Mouse (Mus musculus): ENCODE measurements at regions not wholly inside any gene's neighbourhood (a gene's known extent, or its start where the extent isn't known, plus 50 kb on each side); places are given as distances from the start of the nearest gene placed in this dataset.
A peak's percentile ranks its signal among the peaks of the same experiment; 100 is the strongest.

DNA sequence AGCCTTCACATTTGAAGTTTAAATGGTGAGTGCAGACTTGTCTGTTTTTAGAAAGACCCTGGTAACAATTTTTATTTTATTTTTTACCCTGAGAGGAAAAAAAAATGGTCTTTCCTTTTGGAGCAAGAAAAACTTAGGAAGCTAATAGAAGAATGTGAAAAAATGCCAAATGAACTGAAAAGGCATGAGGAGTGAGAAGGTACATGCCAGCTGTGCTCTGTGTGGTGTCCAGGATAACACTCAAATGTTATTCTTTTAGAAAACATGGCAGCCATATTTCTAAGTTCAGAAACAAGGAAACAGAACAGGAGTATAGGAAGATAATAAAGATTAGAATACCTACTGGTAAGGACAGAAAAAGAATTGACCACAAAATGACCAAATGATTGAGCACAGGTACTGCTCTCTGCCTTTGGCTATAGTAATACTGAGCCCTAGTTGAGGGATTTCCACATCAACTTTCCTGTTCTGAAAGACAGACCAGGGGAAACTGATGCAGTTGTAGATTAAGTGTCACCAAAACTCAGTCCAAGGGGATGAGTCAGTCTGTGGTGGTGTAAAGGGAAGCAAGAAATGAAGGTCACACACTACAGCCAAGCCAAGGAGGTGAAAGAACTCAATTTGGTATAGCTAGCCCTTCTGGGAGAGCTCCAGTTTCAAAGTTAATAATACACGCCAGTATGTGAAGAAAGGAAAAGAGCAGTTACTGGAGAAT, 758.5 kb downstream of the Robo2 start:
- no peak for DNase-seq (ENCODE audit: low read depth, low spot score)

- peak; percentile 40 for DNase-seq (ENCODE audit: low read depth, low spot score)
Observed at GRCm38 (mm10) chr16:73647201-73647782, 764.3 kb downstream of the Robo2 start.

DNA sequence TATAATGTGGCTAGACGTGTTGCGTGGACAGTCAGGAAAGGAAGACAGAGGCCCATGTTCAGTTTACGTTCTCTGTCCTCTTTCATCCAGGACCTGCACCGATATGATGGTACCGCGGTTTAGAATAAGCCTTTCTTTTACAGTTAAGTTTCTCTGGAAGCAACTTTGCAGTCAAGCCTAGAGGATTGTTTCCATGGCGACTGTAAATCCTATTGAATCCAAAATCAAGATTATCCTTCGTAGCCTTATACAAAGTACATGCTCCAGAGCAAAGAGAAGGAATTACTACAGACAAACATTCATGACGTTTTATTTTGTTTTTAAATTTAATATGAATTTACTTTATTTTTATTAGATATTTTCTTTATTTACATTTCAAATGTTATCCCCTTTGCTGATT, 798.6 kb downstream of the Robo2 start:
- peak; percentile 10 for DNase-seq (ENCODE audit: low read depth, low spot score)

- no peak for DNase-seq (ENCODE audit: low read depth, low spot score)
Observed at GRCm38 (mm10) chr16:73591421-73591820, 820.2 kb downstream of the Robo2 start.

- no peak for DNase-seq (ENCODE audit: low read depth, low spot score)
Observed at GRCm38 (mm10) chr16:73561216-73561615, 850.4 kb downstream of the Robo2 start.

DNA sequence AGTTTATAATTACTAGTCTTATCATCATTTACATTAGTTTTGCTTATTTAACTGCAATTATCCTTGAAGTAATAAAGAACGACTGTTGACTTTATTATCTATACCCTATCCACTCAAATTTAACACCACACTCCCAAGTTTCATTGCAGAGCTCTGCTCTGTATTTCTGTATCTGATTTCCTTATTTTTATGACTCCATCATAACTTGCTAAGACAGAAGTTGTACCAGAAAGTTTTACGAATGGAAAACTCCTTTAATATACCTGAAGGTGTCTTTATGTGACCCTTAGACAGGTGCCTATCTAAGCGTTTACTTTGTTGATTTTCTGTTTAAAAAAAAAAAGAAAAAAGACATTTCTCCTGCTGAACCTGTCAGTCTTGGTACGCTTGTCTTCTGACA, 854.7 kb downstream of the Robo2 start:
- DNase-seq (ENCODE audit: low read depth, low spot score) = no peak

DNA sequence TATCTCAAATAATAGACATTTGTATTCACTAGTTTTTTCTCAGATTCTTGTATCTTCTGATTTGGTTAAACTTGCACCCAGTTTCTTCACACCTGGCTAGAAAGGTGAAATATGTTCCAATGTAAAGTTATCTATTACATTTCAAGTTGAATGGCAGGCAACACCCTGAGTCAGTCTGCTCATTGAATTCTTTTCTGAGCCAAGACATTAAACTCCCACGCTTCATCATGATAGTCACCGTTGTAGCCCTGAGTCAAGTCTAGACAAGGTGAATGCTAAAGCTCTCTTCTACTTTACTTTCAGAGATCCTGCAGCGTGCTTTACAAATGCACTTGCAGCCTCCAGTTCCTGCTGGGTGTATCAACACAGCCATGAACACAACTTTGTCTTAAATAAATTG, 868.0 kb downstream of the Robo2 start:
- DNase-seq (ENCODE audit: low read depth, low spot score) = no peak

DNA sequence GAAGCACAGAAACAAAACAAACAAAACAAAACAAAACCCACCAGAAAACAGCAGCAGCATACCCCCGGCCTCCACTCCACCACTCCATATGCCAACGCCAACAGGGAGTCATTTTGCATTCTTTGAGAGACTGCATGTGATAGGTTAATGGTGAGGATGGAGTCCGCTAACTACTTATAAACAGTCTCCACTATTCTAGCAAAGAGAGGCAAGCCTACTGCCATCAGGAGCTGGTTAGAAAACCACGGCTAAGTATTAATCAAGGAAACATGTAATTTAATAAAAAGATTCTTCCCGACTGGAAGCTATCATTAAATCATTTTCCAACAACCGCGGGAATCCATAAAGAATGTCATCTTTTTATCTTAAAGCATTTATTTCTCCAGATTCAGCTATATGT, 873.6 kb downstream of the Robo2 start:
- no peak for DNase-seq (ENCODE audit: low read depth, low spot score)

GRCm38 (mm10) chr16:73537541-73537940, 874.1 kb downstream of the Robo2 start:
- DNase-seq (ENCODE audit: low read depth, low spot score) = no peak

DNA sequence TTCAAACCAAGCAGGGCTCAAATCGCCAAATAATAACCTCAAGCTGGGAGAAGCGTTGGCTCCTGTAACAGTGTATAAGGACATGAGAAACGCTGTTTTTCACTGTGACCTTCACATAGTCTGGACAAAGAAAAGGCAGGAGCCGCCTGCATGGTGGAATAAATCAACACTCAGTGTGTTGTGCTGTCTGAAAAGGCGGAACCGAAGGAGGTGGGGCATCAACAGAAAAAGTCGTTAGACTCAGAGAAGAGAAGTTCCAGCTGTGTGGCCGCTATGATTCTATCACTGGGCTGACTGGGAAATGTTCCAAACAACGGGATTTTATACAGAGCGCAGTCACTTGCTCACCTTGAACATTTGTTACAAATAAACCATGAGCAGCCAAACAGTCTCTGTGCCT, 881.4 kb downstream of the Robo2 start:
- no peak for DNase-seq (ENCODE audit: low read depth, low spot score)

GRCm38 (mm10) chr16:73522931-73523330, 888.7 kb downstream of the Robo2 start:
- DNase-seq (ENCODE audit: low read depth, low spot score) = peak; percentile 37

- DNase-seq (ENCODE audit: low read depth, low spot score) = no peak
Observed at GRCm38 (mm10) chr16:73504759-73505158, 906.9 kb downstream of the Robo2 start.

- DNase-seq (ENCODE audit: low read depth, low spot score) = no peak
Observed at GRCm38 (mm10) chr16:73498636-73499208, 912.9 kb downstream of the Robo2 start.

DNA sequence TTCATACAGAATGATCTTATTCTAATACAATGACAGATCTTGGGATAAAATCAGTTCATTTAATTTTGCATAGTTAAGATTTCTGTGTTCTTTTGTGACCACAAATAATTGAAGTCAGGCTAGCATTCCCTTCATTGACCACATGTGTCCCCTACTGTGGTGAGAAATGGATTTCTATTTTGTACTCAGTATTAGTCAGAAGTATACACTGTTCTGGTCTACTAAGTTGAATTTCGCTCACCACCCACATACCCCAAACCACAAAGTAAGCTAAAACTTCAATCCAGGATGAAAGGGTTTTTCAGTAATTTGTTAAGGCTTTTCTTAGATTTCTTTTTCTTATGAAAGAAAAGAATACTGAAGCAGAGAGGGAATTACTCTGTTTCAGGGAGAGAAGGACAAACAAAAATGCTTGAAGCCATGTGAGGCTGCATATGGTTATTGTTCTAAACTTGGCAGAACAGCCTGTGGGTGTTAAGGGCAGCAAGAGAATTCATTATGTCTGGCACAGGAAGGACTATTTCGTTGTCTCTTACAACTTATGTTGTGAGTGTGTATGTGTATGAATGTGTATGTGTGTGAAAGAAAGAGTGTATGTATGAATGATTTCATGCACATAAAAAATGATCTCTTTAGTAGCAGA, 928.3 kb downstream of the Robo2 start:
- no peak for DNase-seq (ENCODE audit: low read depth, low spot score)

GRCm38 (mm10) chr16:73482176-73482575, 929.4 kb downstream of the Robo2 start:
- no peak for DNase-seq (ENCODE audit: low read depth, low spot score)

- no peak for DNase-seq (ENCODE audit: low read depth, low spot score)
Observed at GRCm38 (mm10) chr16:73473502-73473901, 938.1 kb downstream of the Robo2 start.

DNA sequence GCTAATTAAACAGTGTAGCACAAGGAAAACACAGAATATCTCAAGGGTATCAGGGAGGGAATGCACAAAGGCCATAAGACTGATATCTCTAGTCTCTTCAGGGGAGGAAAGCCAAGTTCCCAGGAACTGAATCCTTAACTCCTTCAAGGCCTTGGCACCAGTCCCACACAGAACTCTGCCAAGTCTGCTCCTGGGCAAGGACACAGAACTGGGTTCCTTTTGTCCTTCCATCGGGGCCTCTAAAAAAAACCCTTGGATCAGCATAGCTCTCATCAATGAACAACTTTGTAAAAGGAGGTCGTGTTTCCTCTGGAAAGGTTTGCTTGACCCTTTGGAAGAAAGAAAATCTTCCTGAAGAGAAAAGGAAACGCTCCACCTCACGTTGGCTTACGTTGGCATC, 940.1 kb downstream of the Robo2 start:
- no peak for DNase-seq (ENCODE audit: low read depth, low spot score)

GRCm38 (mm10) chr16:73470535-73470934, 941.1 kb downstream of the Robo2 start:
- no peak for DNase-seq (ENCODE audit: low read depth, low spot score)

GRCm38 (mm10) chr16:73466296-73466695, 945.3 kb downstream of the Robo2 start:
- DNase-seq (ENCODE audit: low read depth, low spot score) = no peak

- no peak for DNase-seq (ENCODE audit: low read depth, low spot score)
Observed at GRCm38 (mm10) chr16:73462516-73462915, 949.1 kb downstream of the Robo2 start.

- no peak for DNase-seq (ENCODE audit: low read depth, low spot score)
Observed at GRCm38 (mm10) chr16:73450634-73451245, 960.9 kb downstream of the Robo2 start.

DNA sequence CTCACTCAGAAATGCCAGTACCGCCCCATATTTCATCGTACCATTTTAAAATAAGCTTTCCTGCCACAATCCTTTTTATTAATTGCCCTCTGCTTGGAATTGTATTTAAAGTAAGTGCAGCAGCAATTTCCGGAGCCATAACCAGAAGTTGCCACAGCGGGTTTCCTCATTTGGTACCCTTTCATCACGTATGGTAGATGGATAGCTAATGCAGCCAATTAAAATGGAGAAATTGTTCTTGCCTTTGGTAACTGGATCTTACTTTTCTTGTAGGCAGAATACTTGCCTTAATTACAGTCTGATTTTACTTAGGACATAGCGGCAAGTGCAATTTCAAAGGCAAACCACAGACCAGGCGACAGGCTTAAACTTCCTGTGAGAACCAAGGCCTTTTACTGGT, 961.8 kb downstream of the Robo2 start:
- no peak for DNase-seq (ENCODE audit: low read depth, low spot score)

Measured in brain, embryonic 18.5 days (tissue).